Mouse (Mus musculus) CH12.LX (cell line): Measurements from ENCODE around the gene Nubpl.

ENCODE experiments used
- CTCF ChIP-seq, 2 experiments: IDR thresholded peaks in 1 of 2; conservative IDR thresholded peaks in 1 of 2; 2 replicates each; pipeline ENCODE4 v1.5.1; 2011 to 2012; ENCODE audit warnings: low read depth in 2 of 2, low read length in 2 of 2, improper control_type of control experiment in 1 of 2, inconsistent platforms in 1 of 2, mild to moderate bottlenecking in 1 of 2, moderate library complexity in 1 of 2
- ZKSCAN1 ChIP-seq: IDR thresholded peaks from 2 replicates; pipeline ENCODE4 v1.6.1; 2012; ENCODE audit warnings: low read depth, inconsistent platforms, low read length, improper control_type of control experiment, borderline replicate concordance

DNA sequence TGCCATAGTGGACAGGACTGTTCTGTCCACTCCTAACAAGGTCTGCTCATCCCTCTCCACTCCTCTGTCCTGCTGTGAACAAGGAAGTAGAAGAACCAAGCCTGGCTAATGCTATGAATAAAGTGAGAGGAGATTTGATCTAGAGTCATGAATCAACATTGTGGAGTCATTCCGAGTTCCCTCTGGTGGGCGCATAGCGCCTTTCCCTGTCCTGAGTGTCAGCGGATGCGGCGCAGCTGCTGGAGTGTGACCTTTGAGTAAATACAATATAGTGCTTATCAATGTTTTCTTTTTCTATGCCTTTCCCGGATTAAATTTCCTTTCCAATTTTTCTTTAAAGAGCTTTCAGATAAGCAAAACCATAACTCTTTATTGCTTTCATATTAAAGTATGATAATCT lies 208.8 kb downstream of the Nubpl start:
- TF ChIP-seq CTCF (conservative IDR thresholded peaks at IDR 0.05 in 1 of 2, IDR thresholded peaks at IDR 0.05 in 1 of 2; ENCODE audit: low read depth in 2 of 2, low read length in 2 of 2) (no peak), ZKSCAN1 (no peak)
